ENCODE assay signal across 12 mouse cellular contexts in the genomic region with DNA sequence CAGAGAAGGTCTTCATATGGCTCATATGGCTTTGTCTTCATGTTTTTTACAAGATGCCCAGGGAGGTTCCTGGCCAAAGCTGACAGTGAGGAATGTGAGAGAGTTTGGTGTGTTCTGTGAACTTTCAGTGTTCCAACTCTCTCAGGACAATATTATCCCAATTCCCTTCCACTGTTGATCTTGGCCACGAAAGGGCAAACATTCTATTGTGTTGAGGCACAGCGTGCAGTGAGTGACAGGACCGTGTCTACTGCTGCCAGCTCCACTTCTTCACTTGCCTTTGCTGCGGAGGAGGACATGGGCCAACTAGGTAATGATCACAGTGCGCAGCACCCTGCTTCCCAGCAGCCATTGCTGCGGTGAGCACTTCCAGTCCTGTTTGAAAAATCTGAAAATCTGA.
"Had no signal": no experiment of that assay in that cellular context is flagged by ENCODE, and none has a peak within 500 bp of the region (broad histone marks: within the 10 kb centered on the region; RNA-seq: fewer than 3 reads in every experiment).

No protein-coding gene starts in this region.

- H3K9ac ChIP-seq: kidney, embryonic 15.5 days; liver, embryonic 14.5 days had no signal

- H3K4me1 ChIP-seq: kidney, embryonic 15.5 days had no signal

- H3K4me2 ChIP-seq: kidney, embryonic 15.5 days; liver, embryonic 11.5 days; midbrain, embryonic 11.5 days had no signal

- H3K27ac ChIP-seq: kidney, embryonic 15.5 days; left cerebral cortex, adult 2 months; liver, embryonic 14.5 days had no signal

- H3K9me3 ChIP-seq: kidney, embryonic 15.5 days had no signal

- H3K36me3 ChIP-seq: kidney, embryonic 15.5 days had no signal

- DNase-seq: kidney, adult 8-10 months; kidney, postnatal 10 days; kidney, postnatal 36 days; layer of hippocampus, postnatal 36 days; midbrain, embryonic 14.5 days; thymus, adult 2 months; thymus, postnatal 14 days had no signal

- H3K27me3 ChIP-seq: kidney, embryonic 15.5 days had no signal

- H3K4me3 ChIP-seq: kidney, embryonic 15.5 days; left cerebral cortex, adult 2 months had no signal
